Mouse (Mus musculus) skeletal muscle tissue, adult 2 months (tissue): ENCODE results near the gene Dolk.

Source experiments
- DNase-seq: peaks from one replicate; pipeline ENCODE4 v3.0.0-alpha.2; 2012; ENCODE audit warnings: low read depth, low spot score

The Dolk gene

DNA sequence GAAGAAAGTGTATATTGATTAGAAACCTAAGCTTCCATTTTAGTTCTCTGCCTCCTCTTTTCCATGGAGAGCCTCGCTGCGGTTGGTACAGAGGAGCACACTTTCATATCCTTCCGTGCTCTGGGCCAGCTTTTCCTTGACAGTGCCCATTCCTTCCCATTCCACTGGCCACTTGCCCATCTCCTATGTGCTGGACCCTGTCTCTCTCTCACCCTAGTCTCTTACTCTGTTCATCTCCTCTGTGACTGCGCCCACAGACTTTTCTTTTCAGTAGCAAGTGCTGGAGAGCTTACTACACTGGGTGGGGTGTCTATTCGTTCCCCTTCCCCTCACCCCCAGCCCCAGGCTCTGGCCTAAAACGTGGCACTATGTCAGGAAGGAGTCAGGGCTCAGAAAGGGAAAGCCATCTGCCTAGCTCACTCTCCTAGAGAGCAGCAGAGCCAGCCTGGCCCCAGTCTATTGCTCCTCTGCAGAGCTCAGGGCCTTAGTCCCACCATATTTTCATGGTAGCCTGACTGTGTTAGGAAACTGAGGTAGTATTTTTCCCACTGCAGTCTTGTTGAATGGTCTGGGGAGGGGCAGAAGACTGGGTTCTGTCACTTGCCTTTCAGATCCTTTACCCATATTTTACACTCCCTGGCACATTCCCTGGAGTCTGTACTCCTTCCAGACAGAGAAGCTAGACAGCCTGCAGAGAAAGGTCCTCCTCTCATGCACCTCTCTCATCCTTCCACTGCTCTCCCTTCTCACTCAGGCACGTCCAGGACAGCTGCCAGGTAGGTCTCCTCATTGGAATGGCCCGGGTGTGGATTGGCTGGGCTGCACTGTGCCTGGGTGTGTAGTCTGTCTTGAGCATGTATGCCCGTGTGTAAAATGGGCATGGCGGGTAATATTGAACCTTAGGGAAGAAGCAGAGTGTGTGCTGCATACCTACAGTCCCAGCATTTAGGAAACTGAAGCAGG is 35.7 kb downstream of the Dolk start:
- DNase-seq = no peak

DNA sequence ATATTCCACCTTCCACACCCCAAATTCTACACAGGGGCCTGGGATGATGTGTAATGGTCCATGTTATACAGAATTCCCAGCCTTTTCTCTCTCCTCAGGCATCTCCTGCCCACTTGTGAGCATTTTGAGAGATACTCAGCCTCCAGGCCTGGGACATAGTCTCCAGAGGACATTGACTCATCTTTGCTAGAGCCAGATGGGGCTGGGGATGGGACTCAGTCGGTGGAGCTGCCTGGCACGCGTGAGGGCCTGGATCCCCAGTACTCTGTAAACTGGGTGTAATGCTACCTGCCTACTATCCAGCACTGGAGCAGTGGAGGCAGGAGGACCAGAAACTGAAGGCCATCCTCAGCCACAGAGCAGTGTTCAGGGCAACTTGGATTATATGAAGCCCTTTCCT is 37.0 kb downstream of the Dolk start:
- DNase-seq = no peak

DNA sequence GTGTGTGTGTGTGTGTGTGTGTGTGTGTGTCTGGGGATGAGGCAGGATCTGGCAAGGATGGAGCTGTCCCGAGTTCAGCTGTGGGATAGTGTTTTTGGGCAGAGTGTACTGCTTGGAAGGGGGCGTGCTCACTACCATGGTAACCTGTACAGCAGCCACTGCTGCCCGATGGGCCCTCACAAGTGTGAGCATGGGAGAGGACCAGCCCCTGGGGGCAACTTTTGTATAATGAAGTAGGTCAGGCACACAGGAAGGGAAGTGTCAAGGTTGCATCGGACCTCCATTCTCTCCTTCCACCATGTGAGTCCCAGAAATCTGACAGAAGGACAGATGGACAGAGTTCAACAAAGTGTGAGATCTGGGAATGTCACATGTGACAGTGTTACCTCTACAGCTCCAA is 38.5 kb downstream of the Dolk start:
- no peak for DNase-seq

DNA sequence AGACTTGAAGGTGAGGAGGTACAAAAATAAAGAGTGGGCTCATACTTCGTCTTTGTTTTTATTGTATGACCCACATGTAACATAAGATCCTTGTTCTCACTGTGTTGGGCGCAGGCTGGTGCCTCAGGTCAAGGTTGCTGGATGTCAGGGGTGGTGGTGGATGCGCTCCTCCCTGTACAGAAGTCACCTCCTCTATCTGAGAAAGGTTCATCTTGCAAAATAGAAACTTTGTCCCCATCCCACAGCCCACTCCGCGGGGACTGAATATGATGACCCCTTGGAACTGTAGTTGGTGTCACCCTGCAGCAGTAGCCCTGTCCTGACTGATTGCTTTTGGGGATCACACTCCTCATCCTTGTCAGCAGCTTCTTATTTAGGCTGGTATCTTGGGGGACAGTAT is 39.1 kb downstream of the Dolk start:
- no peak for DNase-seq

DNA sequence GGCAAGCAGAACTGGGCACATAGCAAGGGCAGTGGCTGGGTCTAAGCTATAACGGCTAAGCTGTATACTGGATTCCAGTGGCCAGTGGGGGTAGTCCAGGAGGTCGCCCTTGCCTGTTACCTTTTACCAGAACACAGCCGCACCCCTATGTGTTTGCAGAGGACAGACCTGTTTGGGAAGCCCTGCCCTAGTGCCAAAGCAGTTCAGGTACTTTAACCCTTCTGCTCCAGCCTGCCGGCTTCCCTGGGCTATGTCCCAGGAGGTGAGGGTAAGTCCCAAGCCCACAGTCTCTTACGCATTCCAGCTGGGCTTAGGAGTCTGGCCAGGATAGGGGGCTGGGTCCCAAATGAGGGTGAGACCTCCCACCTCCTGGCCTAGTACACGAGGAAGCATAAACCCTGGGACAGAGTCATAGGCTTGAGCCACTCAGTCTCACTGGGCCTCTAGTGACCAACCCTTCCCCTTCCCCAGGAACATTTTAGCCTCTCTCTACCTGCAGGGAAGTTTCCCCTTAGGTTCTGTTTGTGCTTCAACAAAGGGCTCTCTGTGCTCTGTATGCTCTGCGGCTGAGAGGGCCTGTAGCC is 41.4 kb downstream of the Dolk start:
- no peak for DNase-seq

DNA sequence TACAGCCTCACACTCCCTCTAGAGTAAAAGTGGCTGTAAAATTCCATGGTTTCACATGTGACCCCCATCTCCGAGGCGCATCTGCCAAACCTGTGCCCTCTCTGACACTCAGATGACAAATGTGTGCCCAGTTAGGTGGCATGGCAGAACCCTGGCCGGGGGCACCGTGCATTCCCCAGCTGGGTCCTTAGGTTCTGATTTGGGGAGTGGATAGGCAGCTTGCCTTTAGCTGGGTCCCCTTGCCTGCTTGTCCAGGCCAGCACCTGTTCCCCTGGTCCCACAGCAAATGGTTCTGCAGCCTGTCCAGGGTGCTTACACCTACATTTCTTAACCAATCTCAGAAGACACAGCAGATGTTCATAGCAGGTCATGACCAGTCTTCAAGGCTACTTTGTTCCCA is 42.7 kb downstream of the Dolk start:
- DNase-seq = no peak

DNA sequence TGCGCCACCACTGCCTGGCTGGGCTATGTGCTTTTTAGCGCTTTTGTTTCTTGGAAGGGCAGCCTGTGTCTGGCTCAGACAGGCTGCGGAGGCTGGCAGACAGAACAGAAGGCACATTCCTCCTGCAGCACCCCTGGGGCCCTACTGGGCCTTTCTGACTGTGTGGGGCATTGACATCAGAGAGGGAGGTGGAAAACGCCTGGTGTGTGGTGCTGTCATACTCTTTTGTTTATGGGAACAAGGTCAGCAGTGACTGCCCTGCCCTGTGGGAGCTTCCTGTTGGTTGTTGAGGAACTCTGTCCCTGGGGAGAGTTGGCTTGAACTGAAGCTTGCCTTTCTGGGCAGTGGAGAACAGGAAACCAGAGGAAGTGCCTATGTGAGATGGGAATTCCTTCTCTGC is 43.6 kb downstream of the Dolk start:
- DNase-seq = peak; percentile 72

DNA sequence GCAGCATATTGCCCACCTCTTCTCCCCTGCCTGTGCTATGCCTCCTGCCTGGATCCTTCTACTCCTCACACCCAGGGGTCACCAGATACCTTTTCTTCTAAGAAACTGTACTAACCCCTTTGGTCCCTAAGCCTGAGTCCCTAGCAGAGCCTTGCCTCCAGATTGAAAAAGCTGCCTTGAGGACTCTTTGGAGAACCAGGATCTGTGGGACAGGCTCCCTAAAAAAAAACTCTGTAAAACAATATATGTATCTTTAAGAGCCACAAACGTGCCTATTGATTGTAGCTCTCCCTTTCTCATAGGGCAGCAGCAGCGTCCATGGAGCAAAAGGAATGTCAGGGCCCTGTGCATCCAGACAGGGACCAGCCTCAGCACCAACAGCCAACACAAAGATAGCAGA is 45.9 kb downstream of the Dolk start, which contains the start of gene Gm28035:
Gm28035 (plus strand) TSS at position 301 of the 400 bp plus-strand sequence.
- DNase-seq = no peak

DNA sequence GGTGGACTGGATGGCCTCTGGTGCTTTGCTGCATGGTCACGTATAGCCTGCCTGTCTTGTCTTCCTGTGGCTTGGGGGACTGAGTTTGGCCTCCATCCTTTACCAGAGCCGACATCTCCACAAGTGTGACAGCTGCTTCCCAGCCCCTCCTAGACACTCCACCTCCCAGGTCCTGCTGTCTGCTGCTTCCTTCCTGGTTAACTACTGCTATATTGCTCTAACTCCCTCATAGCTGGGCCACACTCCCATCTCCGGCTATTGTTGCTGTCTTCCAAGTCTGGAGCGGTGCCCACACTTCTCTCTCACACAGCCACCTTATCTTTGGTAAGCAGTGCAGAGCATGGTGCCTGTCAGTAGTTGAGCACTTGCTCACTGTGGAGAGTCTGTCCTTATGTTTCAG is 46.4 kb downstream of the Dolk start:
- no peak for DNase-seq

DNA sequence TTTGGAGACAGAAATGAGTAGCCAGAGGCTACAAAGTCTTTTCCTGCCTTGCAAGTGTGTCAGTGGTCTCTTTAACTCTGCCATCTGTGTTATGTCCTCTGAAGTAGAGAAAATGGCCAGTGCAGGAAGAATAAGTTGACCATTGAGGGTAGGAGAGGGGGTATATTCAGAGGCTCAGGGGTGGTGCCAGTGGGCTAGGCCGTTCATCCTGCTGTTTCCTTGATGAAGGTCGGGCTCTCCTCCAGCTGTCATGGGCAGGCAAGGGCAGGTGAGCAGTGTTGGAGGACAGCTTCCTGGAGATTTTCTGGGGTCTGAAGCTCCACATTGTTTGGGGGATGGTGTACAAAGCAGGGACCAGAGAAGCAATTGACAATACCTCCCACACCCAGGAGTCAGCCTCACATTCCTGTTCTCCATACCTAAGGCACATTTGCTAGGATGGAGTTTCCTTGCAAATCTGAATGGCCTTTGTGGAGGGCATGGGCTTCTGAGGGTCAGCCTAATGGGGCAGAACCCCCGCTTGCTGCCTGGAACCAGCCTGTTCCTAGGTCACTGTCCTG is 47.1 kb downstream of the Dolk start:
- DNase-seq = no peak

DNA sequence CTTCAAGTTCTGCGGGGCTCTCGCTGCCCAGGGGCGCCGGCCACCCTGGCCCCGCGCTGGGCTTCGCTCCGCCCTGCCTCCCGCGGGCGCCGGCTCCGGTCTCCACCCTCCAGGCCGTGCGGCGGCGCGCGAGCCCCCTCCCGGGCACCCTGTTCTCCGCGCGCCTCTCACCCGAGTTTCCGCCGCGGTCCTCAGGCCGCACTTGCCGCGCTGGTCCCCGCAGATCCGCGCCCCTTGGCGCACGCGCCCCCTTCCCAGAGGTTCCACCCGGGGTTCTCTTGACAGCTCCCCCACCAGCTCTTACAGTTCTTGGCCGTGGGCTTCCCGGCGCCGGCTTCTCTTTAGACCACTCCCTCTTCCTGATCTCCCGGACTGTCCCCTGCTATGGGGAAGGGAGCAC is 48.3 kb downstream of the Dolk start:
- DNase-seq = no peak

DNA sequence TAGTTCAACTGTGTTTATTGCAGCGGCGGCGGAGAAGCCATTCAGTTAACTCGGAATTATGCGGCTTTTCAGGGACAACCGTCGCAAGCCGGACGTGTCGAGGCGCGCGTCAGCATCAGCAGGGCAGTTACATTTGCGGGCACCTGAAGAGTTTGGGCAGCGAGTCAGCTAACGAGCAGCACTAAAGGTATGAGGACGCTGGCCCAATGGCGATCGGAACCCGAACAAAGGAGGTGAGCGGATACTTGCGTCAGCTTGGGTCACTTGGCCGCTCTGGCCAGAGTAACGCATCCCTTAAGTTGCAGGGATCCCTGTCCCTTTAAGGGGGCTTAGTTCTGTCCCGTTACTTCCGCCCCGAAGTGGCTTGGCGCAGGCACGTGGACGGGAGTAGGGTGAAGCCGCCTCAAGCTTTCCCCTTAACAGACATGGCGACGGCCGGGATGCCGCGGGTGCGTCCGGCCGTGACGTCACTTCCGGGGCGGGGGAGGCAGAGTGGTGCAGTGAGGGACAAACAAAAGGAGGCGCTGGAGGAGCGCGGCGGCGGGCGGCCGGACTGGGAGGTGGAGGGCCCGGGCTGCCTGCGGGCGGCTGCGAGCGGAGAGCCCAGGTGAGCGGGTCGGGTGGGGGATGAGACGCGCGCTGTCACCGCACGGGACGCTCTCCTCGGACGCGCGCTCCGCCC is 48.8 kb downstream of the Dolk start, which contains the start of gene Lrrc8a:
Lrrc8a (plus strand) TSS at position 517 of the 682 bp plus-strand sequence.
- peak; percentile 99 for DNase-seq

DNA sequence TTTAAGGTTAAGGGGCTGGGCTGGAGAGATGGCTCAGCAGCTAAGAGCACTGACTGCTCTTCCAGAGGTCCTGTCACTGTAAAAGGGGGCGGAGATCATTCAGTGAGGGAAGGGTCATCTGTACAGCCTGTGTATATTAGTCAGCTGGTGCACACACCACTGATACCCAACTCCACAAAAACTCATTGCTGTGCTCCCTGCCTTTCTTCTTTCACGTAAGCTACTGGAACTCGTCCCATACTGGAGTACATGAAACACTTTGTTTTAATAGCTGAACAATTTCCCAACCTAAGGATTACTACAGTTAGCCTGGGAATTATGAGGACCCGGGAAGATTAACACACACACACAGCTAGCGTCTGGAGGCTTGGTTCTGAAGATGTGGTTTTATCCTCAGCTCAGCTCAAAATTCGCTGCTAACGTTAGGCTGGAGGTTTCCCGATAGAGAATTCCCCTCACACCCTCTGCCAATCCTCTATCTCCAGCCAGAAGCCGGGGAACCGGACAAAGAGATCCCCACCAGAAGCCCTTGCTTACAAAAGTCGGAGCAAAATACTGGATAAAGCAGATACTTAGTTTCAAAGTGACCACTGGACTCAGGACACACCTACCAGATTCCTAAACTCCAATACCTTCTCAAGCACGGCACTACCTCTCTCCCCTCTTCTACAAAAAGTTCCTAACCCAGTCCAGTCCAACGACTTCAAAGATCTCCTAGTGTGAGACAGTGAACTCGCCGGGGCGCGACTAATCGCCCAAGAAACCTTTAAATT is 49.5 kb downstream of the Dolk start:
- no peak for DNase-seq

DNA sequence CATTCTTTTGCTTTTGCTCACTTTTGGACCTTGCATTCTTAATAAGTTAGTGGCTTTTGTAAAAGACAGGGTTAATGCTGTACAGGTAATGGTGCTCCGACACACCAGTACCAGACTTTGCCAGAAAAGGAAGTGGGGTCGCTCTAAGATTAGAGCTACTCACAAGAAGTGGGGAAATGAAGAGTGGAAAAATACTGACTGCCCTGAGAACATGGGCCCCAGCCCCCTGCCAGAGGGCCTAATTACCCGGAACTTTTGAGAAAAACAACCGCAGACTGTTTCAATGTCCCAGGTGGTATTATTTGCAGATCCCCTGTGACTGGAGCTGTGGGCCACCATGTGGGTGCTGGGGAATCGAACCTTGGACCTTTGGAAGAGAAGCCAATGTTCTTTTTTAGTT is 50.5 kb downstream of the Dolk start:
- no peak for DNase-seq
